Mouse (Mus musculus): ENCODE results near the gene Mrpl34. TPM values are rescaled to one million over a fixed set of nuclear protein-coding genes. Genes with fewer than 3 reads are reported as not detected.

Mrpl34 gene
- polyA plus RNA-seq, 1 experiment from 2014 or later = 242 TPM

DNA sequence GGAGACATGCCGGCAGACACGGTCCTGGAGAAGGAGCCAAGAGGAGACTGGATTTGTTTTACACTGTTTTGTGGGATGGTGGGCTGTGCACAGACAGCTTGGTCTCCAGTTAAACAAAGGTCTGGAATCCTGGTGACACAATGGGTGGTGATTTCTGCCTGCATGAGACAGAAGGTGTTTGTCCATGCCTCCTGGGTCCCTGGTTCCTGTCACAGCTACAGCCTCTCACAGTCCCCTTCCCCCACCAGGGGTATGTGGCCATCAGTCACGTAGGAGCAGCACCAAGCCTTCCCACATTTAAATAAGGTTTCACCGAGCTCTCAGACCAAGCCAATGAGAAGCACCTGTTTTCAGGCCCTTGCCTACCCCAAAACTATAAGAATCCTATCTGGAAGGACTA is 13.4 kb upstream of the Mrpl34 start:
- Histone ChIP-seq H3K27ac (no peak overlapping the region), H3K27me3 (ENCODE audit: insufficient read depth, low read length) (no peaks in the 10 kb centered on the region), H3K9me3 (replicated peaks; ENCODE audit: low read length) (no peaks in the 10 kb centered on the region), H3K4me1 (replicated peaks; ENCODE audit: insufficient read depth, low read length) (no peaks in the 10 kb centered on the region), H3K4me2 (ENCODE audit: low read length) (no peak overlapping the region), H3K4me3 (replicated peaks; ENCODE audit: low read depth, low read length) (no peak overlapping the region), H3K9ac (ENCODE audit: low read depth, low read length) (no peak overlapping the region), H3K36me3 (ENCODE audit: insufficient read depth, low read length) (no peaks in the 10 kb centered on the region)
- no peak for TF ChIP-seq CTCF (IDR thresholded peaks at IDR 0.05; ENCODE audit: low read depth)
- DNase-seq (ENCODE audit: low spot score) = no peak
- 65% methylated on average over 4 of the region's 4 CpGs for WGBS
- no peak for ATAC-seq (replicated peaks; ENCODE audit: low FRiP score, low read depth)

DNA sequence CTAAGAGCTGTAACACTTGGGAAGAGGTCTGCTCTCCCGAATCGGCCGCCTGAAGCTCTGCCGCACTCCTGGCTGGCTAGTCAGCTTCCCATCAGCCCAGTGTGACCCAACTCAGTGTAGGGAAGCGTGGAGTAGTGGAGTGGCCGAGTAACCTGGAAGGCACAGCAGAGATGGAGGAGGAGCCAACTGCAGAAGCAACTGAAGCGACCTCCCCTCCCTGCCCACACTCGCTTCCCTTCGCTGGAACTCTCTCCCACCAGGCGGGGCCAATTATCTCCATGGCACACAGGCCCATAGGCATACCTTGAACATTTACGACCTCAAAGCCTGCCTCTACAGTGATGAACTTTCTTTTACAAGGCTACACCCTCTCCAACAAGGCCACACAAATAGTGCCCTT is 13.0 kb upstream of the Mrpl34 start:
- WGBS = 40% methylated on average over 11 of the region's 11 CpGs
- no peaks in the 10 kb centered on the region for H3K9me3 ChIP-seq (replicated peaks; ENCODE audit: low read length)
- H3K27me3 ChIP-seq (ENCODE audit: insufficient read depth, low read length) = no peaks in the 10 kb centered on the region
- no peak overlapping the region for H3K27ac ChIP-seq
- no peaks in the 10 kb centered on the region for H3K4me1 ChIP-seq (replicated peaks; ENCODE audit: insufficient read depth, low read length)
- no peak overlapping the region for H3K4me3 ChIP-seq (replicated peaks; ENCODE audit: low read depth, low read length)
- H3K9ac ChIP-seq (ENCODE audit: low read depth, low read length) = no peak overlapping the region
- H3K36me3 ChIP-seq (ENCODE audit: insufficient read depth, low read length) = no peaks in the 10 kb centered on the region
- no peak overlapping the region for H3K4me2 ChIP-seq (ENCODE audit: low read length)
- DNase-seq (ENCODE audit: low spot score) (no peak), ATAC-seq (replicated peaks; ENCODE audit: low FRiP score, low read depth) (no peak)
- TF ChIP-seq CTCF (IDR thresholded peaks at IDR 0.05; ENCODE audit: low read depth) = no peak

DNA sequence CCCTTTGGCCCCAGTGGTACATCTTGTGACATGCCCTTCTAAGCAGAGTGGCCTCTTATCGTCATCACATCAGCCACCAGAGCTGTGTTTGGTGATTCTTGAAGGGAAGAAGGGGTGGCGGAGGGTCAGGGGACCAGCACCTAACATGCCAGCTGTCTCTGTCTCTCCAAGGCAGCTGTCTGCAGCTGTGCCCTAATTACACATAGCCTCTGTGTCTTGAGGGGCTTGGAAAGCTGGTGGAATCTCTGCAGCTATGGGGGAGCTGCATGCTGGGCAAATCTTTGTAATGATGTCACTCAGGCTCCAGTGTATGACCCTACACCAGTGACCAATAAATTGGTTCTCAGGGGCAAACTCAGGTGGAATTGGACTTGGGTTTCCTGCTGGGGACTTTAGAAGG is 12.1 kb upstream of the Mrpl34 start:
- H3K9me3 ChIP-seq (replicated peaks; ENCODE audit: low read length) = no peaks in the 10 kb centered on the region
- no peak overlapping the region for H3K27ac ChIP-seq
- H3K4me2 ChIP-seq (ENCODE audit: low read length) = no peak overlapping the region
- H3K36me3 ChIP-seq (ENCODE audit: insufficient read depth, low read length) = no peaks in the 10 kb centered on the region
- H3K4me1 ChIP-seq (replicated peaks; ENCODE audit: insufficient read depth, low read length) = no peaks in the 10 kb centered on the region
- TF ChIP-seq CTCF (IDR thresholded peaks at IDR 0.05; ENCODE audit: low read depth) = no peak
- 82% methylated on average over 2 of the region's 2 CpGs for WGBS
- no peak overlapping the region for H3K4me3 ChIP-seq (replicated peaks; ENCODE audit: low read depth, low read length)
- ATAC-seq (replicated peaks; ENCODE audit: low FRiP score, low read depth) (no peak), DNase-seq (ENCODE audit: low spot score) (no peak)
- no peak overlapping the region for H3K9ac ChIP-seq (ENCODE audit: low read depth, low read length)
- H3K27me3 ChIP-seq (ENCODE audit: insufficient read depth, low read length) = no peaks in the 10 kb centered on the region

DNA sequence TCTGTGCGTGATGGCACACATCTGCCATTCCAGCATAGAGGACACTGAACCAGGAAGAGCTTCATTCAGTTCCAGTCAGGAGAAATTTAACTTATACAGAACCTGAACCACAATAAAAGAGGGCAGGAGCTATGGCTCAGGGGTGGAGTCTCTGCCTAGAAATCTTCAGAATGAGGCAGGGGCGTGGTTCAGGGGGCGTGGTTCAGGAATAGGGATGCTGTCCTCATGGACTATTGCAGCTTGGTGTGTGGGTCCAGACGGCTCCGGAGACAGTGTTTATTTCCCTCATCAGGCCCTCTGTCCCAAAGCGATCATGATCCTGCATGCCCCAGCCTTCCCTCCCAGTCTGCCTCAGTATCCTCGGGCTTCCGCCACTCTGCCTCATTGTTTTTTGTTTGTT is 10.1 kb upstream of the Mrpl34 start:
- no peak for TF ChIP-seq CTCF (IDR thresholded peaks at IDR 0.05; ENCODE audit: low read depth)
- Histone ChIP-seq H3K4me1 (replicated peaks; ENCODE audit: insufficient read depth, low read length) (no peaks in the 10 kb centered on the region), H3K27me3 (ENCODE audit: insufficient read depth, low read length) (no peaks in the 10 kb centered on the region), H3K9ac (ENCODE audit: low read depth, low read length) (no peak overlapping the region), H3K4me3 (replicated peaks; ENCODE audit: low read depth, low read length) (no peak overlapping the region), H3K36me3 (ENCODE audit: insufficient read depth, low read length) (no peaks in the 10 kb centered on the region), H3K9me3 (replicated peaks; ENCODE audit: low read length) (no peaks in the 10 kb centered on the region), H3K27ac (no peak overlapping the region), H3K4me2 (ENCODE audit: low read length) (no peak overlapping the region)
- ATAC-seq (replicated peaks; ENCODE audit: low FRiP score, low read depth) = no peak
- WGBS = 76% methylated on average over 8 of the region's 8 CpGs
- DNase-seq (ENCODE audit: low spot score) = no peak

DNA sequence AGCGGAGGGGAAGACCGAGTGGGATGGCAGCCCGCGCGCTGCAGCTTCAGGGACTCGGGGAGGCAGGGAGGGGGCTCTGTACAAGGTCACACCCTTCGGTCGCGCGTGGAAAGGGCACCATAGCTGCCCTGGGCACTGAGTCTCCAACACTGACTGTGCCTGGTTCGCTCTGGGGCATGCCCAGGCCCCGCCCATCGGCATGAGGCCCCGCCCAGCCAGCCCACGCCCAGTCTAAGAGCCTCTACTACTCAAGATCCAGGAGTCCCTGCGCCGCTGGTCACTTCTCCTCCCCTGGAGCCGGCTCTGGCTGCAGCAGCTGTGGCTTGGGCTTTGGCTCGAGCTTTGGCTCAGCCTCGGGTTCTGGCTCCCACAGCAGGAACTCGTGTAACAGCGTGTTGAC is 7.9 kb upstream of the Mrpl34 start:
- Histone ChIP-seq H3K4me1 (replicated peaks; ENCODE audit: insufficient read depth, low read length) (no peaks in the 10 kb centered on the region), H3K9ac (ENCODE audit: low read depth, low read length) (no peak overlapping the region), H3K4me2 (ENCODE audit: low read length) (no peak overlapping the region), H3K36me3 (ENCODE audit: insufficient read depth, low read length) (peaks cover 10% of the 10 kb centered on the region; the same call in 1 of the 2 replicates), H3K27me3 (ENCODE audit: insufficient read depth, low read length) (no peaks in the 10 kb centered on the region), H3K4me3 (replicated peaks; ENCODE audit: low read depth, low read length) (no peak overlapping the region), H3K9me3 (replicated peaks; ENCODE audit: low read length) (no peaks in the 10 kb centered on the region), H3K27ac (no peak overlapping the region)
- no peak for TF ChIP-seq CTCF (IDR thresholded peaks at IDR 0.05; ENCODE audit: low read depth)
- 52% methylated on average over 22 of the region's 22 CpGs for WGBS
- DNase-seq (ENCODE audit: low spot score) = no peak
- 0 out of 2 replicates have a peak, but pooled peaks have one; percentile 27 for ATAC-seq (replicated peaks; ENCODE audit: low FRiP score, low read depth)

DNA sequence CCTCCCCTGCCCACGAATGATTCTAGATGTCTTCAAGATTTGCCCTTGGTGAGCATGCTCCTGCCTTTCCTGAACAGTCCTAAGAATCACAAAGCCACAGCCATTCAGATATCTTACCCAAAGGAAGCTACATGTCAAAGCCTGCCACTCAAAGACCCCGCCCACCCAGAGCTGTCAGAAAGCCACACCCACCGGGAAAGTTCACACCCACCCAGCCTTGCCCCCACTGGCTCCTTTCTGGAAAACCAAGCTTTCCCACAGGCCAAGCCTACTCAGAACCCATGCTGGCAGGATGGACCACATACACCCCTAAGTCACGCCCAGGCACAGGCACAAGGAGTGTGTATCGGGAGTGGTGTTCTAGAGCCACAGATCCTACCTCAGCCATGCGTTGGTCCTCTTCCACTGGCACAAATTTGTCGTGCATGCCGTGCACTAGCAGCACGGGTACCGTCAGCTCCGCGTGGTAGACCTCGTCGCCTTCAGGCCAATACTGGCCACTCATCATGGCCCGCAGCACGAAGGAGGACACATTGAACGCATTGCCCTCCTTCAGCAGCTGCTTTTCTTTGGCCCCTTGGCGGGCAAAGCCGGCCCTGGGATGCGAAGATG is 7.0 kb upstream of the Mrpl34 start:
- no peak overlapping the region for H3K27ac ChIP-seq
- H3K27me3 ChIP-seq (ENCODE audit: insufficient read depth, low read length) = no peaks in the 10 kb centered on the region
- no peak overlapping the region for H3K9ac ChIP-seq (ENCODE audit: low read depth, low read length)
- H3K9me3 ChIP-seq (replicated peaks; ENCODE audit: low read length) = no peaks in the 10 kb centered on the region
- H3K4me1 ChIP-seq (replicated peaks; ENCODE audit: insufficient read depth, low read length) = 0 out of 2 replicates have a peak, but pooled peaks cover 3% of the 10 kb centered on the region
- no peak for TF ChIP-seq CTCF (IDR thresholded peaks at IDR 0.05; ENCODE audit: low read depth)
- peaks cover 10% of the 10 kb centered on the region; the same call in 1 of the 2 replicates for H3K36me3 ChIP-seq (ENCODE audit: insufficient read depth, low read length)
- WGBS = 84% methylated on average over 20 of the region's 20 CpGs
- DNase-seq (ENCODE audit: low spot score) (no peak), ATAC-seq (replicated peaks; ENCODE audit: low FRiP score, low read depth) (no peak)
- no peak overlapping the region for H3K4me2 ChIP-seq (ENCODE audit: low read length)
- H3K4me3 ChIP-seq (replicated peaks; ENCODE audit: low read depth, low read length) = no peak overlapping the region

DNA sequence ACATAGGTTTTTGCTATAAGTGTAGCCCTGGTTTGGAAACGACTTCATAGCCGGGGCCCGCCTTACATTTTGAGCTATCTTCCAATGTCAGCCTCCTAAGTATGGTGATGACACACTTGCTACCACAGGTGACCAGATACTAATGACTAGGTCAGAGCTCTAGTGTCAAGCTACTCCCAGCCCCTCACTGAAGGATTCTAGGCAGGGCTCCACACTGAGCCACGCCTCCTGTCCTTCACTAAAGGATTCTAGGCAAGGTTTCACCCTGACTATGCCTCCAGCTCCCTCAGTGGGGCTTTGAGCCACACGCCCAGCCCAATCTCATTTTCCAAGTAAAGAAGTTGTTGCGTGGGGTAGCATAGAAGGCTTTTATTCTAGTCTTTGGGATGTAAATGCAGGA is 4.0 kb upstream of the Mrpl34 start:
- Histone ChIP-seq H3K4me3 (replicated peaks; ENCODE audit: low read depth, low read length) (no peak overlapping the region), H3K9ac (ENCODE audit: low read depth, low read length) (no peak overlapping the region), H3K9me3 (replicated peaks; ENCODE audit: low read length) (no peaks in the 10 kb centered on the region), H3K4me1 (replicated peaks; ENCODE audit: insufficient read depth, low read length) (0 out of 2 replicates have a peak, but pooled peaks cover 18% of the 10 kb centered on the region), H3K4me2 (ENCODE audit: low read length) (no peak overlapping the region), H3K27me3 (ENCODE audit: insufficient read depth, low read length) (no peaks in the 10 kb centered on the region), H3K27ac (no peak overlapping the region), H3K36me3 (ENCODE audit: insufficient read depth, low read length) (peaks cover 10% of the 10 kb centered on the region; the same call in 1 of the 2 replicates)
- 96% methylated on average over 6 of the region's 6 CpGs for whole genome bisulfite sequencing
- ATAC-seq (replicated peaks; ENCODE audit: low FRiP score, low read depth) (no peak), DNase-seq (ENCODE audit: low spot score) (no peak)
- TF ChIP-seq CTCF (IDR thresholded peaks at IDR 0.05; ENCODE audit: low read depth) = no peak

Measured in kidney, postnatal 0 days (tissue).